Mouse (Mus musculus) intestine, embryonic 15.5 days (tissue): ENCODE data around the gene Wwc1. TPM values are rescaled to one million over a fixed set of nuclear protein-coding genes. Genes with fewer than 3 reads are reported as not detected.

Experiments used
- ATAC-seq: fragments of 200-750 bp; cut with Nextera tagmentation; 2 replicates; pipeline ENCODE4 v1.8.0; 2017; ENCODE audit warnings: moderate TSS enrichment, moderate library complexity
- H3K27ac ChIP-seq: fragments of 300-500 bp; sonication (generic); 2 replicates; pipeline ENCODE4 v1.5.1; 2015; ENCODE audit warnings: mild to moderate bottlenecking, inconsistent platforms
- H3K27me3 ChIP-seq: fragments of 300-500 bp; sonication (generic); replicated peaks from 2 replicates; pipeline ENCODE4 v1.6.1; 2015; ENCODE audit warnings: inconsistent platforms
- H3K36me3 ChIP-seq: fragments of 300-500 bp; sonication (generic); 2 replicates; pipeline ENCODE4 v1.6.1; 2015; ENCODE audit warnings: inconsistent platforms
- H3K4me1 ChIP-seq: fragments of 300-500 bp; sonication (generic); replicated peaks from 2 replicates; pipeline ENCODE4 v1.6.1; 2015; ENCODE audit warnings: inconsistent platforms
- H3K4me2 ChIP-seq: fragments of 300-500 bp; sonication (generic); replicated peaks from 2 replicates; pipeline ENCODE4 v1.6.1; 2015; ENCODE audit warnings: mild to moderate bottlenecking, inconsistent platforms
- H3K4me3 ChIP-seq: fragments of 300-500 bp; sonication (generic); replicated peaks from 2 replicates; pipeline ENCODE4 v1.5.1; 2015; ENCODE audit warnings: inconsistent platforms
- H3K9ac ChIP-seq: fragments of 300-500 bp; sonication (generic); 2 replicates; pipeline ENCODE4 v1.6.1; 2015; ENCODE audit warnings: inconsistent platforms
- H3K9me3 ChIP-seq: fragments of 300-500 bp; sonication (generic); 2 replicates; pipeline ENCODE4 v1.6.1; 2016; ENCODE audit warnings: inconsistent platforms
- WGBS: fragments of 180-500 bp; shearing (Covaris S2); methylation state at CpG from one replicate; pipeline ENCODE4 v1.1.7; 2015; 5-methylcytosine and 5-hydroxymethylcytosine counted together
- polyA plus RNA-seq: library from polyadenylated mRNA; unstranded; fragments of >200 nt; fragmentation: Nextera tagmentation; extraction: Ambion mirVana; gene quantifications from 2 replicates; pipeline ENCODE4 v1.2.1, GENCODE M21; 2015

Gene Wwc1
- polyA plus RNA-seq, 1 experiment from 2014 or later: 14.1 TPM

DNA sequence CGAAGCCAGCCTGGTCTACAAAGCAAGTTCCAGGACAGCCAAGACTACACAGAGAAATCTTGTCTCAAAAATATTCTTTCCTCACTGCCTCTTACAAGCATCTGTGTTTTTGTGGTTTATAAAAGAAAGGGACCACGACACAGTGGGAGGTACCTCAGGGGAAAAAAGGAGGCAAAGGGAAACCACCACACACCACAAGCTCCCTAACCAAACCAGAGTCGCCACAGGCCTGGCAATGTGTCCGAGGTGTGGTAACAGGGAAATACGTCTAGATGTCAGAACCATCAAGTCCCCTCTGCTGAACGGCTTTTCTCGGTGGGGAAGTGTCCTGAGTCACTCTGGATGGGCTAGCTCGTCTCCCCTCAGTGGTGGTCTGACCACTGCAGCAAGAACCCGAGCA is 80.4 kb downstream of the Wwc1 start:
- H3K9me3 ChIP-seq: no peaks in the 10 kb centered on the region
- H3K36me3 ChIP-seq: no peaks in the 10 kb centered on the region
- no peak overlapping the region for H3K27ac ChIP-seq
- H3K4me1 ChIP-seq: no peaks in the 10 kb centered on the region
- H3K4me2 ChIP-seq: no peak overlapping the region
- 73% methylated on average over 9 of the region's 9 CpGs for WGBS
- no peak overlapping the region for H3K9ac ChIP-seq
- no peaks in the 10 kb centered on the region for H3K27me3 ChIP-seq
- no peak overlapping the region for H3K4me3 ChIP-seq
- no peak for ATAC-seq

GRCm38 (mm10) chr11:35893454-35893853 is 86.9 kb downstream of the Wwc1 start:
- Histone ChIP-seq H3K4me3 (no peak overlapping the region), H3K27ac (no peak overlapping the region), H3K4me1 (no peaks in the 10 kb centered on the region), H3K9ac (no peak overlapping the region), H3K9me3 (no peaks in the 10 kb centered on the region), H3K36me3 (no peaks in the 10 kb centered on the region), H3K27me3 (no peaks in the 10 kb centered on the region), H3K4me2 (no peak overlapping the region)
- WGBS: 57% methylated on average over 4 of the region's 4 CpGs
- ATAC-seq: 0 out of 2 replicates have a peak, but pooled peaks have one; percentile 21

- ATAC-seq: 0 out of 2 replicates have a peak, but pooled peaks have one; percentile 37
- Histone ChIP-seq H3K9me3 (no peaks in the 10 kb centered on the region), H3K36me3 (no peaks in the 10 kb centered on the region), H3K4me3 (no peak overlapping the region), H3K27ac (no peak overlapping the region), H3K27me3 (no peaks in the 10 kb centered on the region), H3K4me1 (no peaks in the 10 kb centered on the region), H3K4me2 (no peak overlapping the region), H3K9ac (no peak overlapping the region)
- 47% methylated on average over 10 of the region's 10 CpGs for WGBS
Measured at GRCm38 (mm10) chr11:35893018-35893421, 87.3 kb downstream of the Wwc1 start.

GRCm38 (mm10) chr11:35892293-35892692 is 88.0 kb downstream of the Wwc1 start:
- Histone ChIP-seq H3K4me1 (no peaks in the 10 kb centered on the region), H3K36me3 (no peaks in the 10 kb centered on the region), H3K4me3 (no peak overlapping the region), H3K9ac (no peak overlapping the region), H3K27ac (no peak overlapping the region), H3K27me3 (no peaks in the 10 kb centered on the region), H3K9me3 (no peaks in the 10 kb centered on the region), H3K4me2 (no peak overlapping the region)
- 74% methylated on average over 9 of the region's 9 CpGs for WGBS
- no peak for ATAC-seq

DNA sequence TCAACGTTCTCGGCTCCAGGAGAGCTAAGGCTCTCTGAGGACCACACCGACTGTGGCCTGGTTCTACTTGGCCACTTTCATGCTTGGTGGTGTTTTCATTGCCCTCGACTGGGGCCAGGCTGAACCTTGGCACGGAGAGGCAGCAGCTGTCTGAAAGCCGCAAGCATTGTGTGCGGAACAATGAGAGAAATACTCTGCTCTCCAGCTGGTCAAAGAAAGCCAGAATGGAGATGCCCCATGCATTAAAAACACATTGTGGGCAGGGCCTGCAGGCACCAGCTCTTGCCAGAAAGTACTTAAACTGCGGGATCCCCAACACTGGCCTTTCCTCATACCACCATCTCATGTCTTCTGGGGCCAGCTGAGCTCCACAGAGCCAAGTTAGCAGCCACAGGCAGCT is 91.5 kb downstream of the Wwc1 start:
- Histone ChIP-seq H3K4me1 (no peaks in the 10 kb centered on the region), H3K4me2 (no peak overlapping the region), H3K27me3 (no peaks in the 10 kb centered on the region), H3K36me3 (no peaks in the 10 kb centered on the region), H3K27ac (no peak overlapping the region), H3K4me3 (no peak overlapping the region), H3K9ac (no peak overlapping the region), H3K9me3 (no peaks in the 10 kb centered on the region)
- no peak for ATAC-seq
- WGBS: 89% methylated on average over 8 of the region's 8 CpGs

DNA sequence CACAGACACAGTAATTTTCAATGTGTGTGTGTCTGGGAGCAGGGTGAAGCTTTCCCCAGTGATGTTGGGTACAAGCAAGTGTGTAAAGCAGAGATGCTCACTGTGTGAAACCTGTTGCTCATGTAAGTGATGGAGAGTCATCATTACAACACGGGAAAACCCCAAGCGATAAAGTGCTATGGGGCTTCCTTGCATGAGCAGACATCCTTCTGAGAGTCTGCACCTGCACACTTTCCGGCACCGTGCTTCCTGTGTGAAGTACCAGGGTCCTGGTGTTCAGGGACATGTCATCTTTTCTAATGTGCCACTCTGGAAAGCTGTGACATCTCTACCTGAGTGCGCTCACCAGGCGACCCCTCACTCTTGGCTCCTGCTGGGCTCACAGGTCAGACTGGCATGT is 97.5 kb downstream of the Wwc1 start:
- Histone ChIP-seq H3K9ac (no peak overlapping the region), H3K4me3 (no peak overlapping the region), H3K4me1 (no peaks in the 10 kb centered on the region), H3K36me3 (0 out of 2 replicates have a peak, but pooled peaks cover 2% of the 10 kb centered on the region), H3K9me3 (no peaks in the 10 kb centered on the region), H3K27ac (no peak overlapping the region), H3K4me2 (no peak overlapping the region), H3K27me3 (no peaks in the 10 kb centered on the region)
- 92% methylated on average over 6 of the region's 6 CpGs for WGBS
- ATAC-seq: no peak

DNA sequence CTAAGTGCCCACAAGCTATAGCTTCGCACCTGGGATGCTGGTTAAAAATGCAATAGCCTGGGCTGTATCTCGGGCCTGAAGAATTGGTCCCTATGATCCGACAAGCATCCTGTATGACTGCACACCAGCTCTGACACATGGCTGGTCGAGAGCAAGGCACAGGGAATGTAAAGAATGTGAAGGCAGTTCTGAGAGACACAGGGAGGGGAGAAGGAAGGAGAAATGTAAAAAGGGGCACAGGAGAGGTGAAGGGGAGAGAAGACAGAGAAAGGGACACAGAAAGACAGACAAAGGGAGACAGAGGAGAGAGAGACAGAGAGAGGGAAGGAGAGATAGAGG is 101.8 kb downstream of the Wwc1 start:
- Histone ChIP-seq H3K4me3 (no peak overlapping the region), H3K27me3 (no peaks in the 10 kb centered on the region), H3K36me3 (0 out of 2 replicates have a peak, but pooled peaks cover 2% of the 10 kb centered on the region), H3K9ac (no peak overlapping the region), H3K4me1 (peaks cover 6% of the 10 kb centered on the region), H3K9me3 (no peaks in the 10 kb centered on the region), H3K27ac (no peak overlapping the region), H3K4me2 (no peak overlapping the region)
- WGBS: 46% methylated on average over 4 of the region's 4 CpGs
- ATAC-seq: no peak

DNA sequence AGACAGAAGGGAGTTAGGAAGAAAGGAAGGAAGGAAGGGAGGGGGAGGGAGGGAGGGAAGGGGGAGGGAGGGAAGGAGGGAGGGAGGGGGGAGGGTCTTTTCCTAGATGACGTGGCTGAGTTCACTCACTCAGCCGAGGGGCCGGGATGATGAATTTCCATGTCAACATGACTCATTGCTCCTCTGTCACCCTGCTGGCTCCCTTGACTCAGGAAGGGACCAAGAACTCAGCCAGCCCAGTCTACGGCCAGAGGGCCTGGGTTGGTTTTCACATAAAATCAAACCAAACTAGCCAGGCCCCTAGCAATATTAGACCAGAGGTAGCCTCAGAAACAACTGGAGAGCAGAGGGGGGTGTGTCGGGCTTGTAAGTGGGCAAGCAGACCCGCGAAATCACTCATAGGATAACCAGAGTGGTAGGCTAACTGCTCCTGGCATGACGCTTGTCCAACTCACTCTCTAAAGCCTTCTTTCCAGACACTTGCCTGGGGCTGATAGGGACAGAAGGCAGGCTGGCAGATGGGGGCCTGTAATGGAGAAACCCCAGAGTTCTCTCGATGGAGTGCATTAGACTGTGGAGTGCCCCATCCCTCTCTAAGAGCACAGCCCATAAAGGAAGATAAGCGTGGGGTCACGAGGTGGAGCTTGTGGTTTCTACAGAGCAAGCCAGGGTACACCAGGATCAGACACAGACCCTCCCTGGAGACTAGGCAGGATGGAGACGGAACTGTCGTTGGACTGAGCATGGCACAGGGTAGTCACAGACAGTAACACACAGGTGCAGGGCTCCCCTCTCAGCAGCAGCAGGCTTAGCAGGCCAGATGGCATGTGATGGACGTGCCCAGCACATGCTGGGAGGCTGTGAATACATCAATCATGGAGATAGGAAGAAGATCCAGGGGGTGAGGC is 102.4 kb downstream of the Wwc1 start:
- 60% methylated on average over 14 of the region's 14 CpGs for WGBS
- no peak for ATAC-seq
- H3K4me2 ChIP-seq: no peak overlapping the region

DNA sequence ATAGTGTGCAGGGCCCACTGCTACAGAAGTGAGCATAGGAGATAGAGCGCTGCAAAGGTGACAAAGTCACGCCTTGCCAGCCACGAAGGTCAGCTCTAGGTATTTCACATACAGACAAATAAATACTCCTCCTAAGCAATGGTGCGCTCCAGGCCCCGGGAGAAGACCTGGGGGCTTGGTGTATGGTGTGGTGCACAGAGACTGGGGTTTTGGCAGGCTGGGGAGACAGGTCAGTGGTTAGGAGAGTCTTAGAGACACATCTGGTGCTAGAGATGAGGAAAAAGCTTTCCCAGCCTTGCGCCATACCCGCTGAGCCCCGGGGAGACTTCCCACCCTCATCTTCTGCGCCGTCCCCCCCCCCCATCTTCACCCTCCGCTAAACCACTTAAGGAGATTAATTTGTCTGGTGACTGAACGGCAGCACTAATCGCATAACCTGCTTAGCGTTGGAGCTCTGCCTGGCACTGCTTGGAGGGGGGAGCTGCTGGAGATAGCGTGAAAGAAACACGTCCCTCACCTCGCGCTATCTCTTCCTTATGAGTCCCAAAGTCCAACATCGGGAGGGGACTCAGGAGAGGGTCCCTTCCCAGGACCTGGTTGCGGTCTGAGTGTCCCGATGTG is 106.6 kb downstream of the Wwc1 start:
- ATAC-seq: peak; percentile 47

More for the DNA sequence above, 102.4 kb downstream of the Wwc1 start:
- Histone ChIP-seq H3K9me3 (no peaks in the 10 kb centered on the region), H3K4me3 (no peak overlapping the region), H3K4me1 (peaks cover 7% of the 10 kb centered on the region), H3K27ac (no peak overlapping the region), H3K36me3 (0 out of 2 replicates have a peak, but pooled peaks cover 2% of the 10 kb centered on the region), H3K27me3 (no peaks in the 10 kb centered on the region), H3K9ac (no peak overlapping the region)

DNA sequence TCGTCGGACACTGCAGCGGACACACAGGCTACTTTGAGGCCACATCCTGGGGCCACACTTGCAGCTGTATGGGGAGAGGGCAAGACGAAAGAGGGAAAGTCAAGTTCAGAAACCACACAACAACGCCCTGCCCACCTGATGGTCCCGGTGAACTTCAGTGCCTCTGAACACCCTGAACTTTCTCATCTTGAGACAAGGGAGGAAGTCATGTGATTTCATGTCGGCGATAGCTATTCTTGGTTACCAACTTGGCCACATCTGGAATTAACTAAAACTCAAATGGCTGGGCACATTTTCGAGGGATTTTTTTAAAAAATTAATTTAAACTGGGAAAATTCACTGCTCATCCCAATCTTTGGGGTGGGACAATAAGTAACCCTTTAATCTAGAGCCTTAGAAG is 109.4 kb downstream of the Wwc1 start:
- no peak overlapping the region for H3K9ac ChIP-seq
- peaks cover 7% of the 10 kb centered on the region for H3K4me1 ChIP-seq
- H3K9me3 ChIP-seq: no peaks in the 10 kb centered on the region
- H3K27me3 ChIP-seq: no peaks in the 10 kb centered on the region
- H3K27ac ChIP-seq: no peak overlapping the region
- H3K36me3 ChIP-seq: no peaks in the 10 kb centered on the region; the same call in 1 of the 2 replicates
- ATAC-seq: no peak
- H3K4me3 ChIP-seq: no peak overlapping the region
- WGBS: 85% methylated on average over 9 of the region's 9 CpGs
- no peak overlapping the region for H3K4me2 ChIP-seq

More for the DNA sequence above, 106.6 kb downstream of the Wwc1 start:
- Histone ChIP-seq H3K4me2 (no peak overlapping the region), H3K4me3 (no peak overlapping the region), H3K4me1 (peaks cover 7% of the 10 kb centered on the region), H3K36me3 (no peaks in the 10 kb centered on the region), H3K9ac (no peak overlapping the region), H3K27me3 (no peaks in the 10 kb centered on the region), H3K9me3 (no peaks in the 10 kb centered on the region), H3K27ac (no peak overlapping the region)
- WGBS: 35% methylated on average over 21 of the region's 21 CpGs

DNA sequence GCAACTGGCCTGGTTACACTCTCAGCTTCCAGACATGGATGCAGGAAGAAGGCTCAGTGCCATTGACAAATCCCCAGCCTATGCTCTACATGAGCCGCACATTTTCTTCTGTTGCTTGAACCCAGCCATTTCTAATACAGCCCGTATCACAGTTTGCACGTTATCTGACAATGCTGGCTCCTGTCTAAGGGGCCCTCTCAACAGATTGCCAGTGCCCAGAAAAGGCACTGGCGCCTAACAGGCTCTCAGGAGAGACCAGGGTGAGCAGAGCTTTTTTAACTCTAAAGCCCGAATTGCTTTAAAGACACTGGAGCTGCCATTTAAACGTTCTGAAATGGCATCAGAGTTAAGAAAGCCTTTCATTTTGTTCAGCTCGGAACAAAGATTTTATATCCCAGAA is 114.2 kb downstream of the Wwc1 start:
- Histone ChIP-seq H3K4me3 (no peak overlapping the region), H3K4me2 (no peak overlapping the region), H3K9ac (no peak overlapping the region), H3K36me3 (no peaks in the 10 kb centered on the region; the same call in 1 of the 2 replicates), H3K9me3 (no peaks in the 10 kb centered on the region), H3K27ac (no peak overlapping the region), H3K4me1 (no peaks in the 10 kb centered on the region), H3K27me3 (no peaks in the 10 kb centered on the region)
- ATAC-seq: no peak
- 75% methylated on average over 7 of the region's 7 CpGs for WGBS

- Histone ChIP-seq H3K4me3 (no peak overlapping the region), H3K4me2 (no peak overlapping the region), H3K9me3 (no peaks in the 10 kb centered on the region), H3K4me1 (no peaks in the 10 kb centered on the region), H3K27ac (no peak overlapping the region), H3K27me3 (no peaks in the 10 kb centered on the region), H3K9ac (no peak overlapping the region), H3K36me3 (no peaks in the 10 kb centered on the region; the same call in 1 of the 2 replicates)
- WGBS: 44% methylated on average over 9 of the region's 9 CpGs
- peak; percentile 70 for ATAC-seq
Measured at GRCm38 (mm10) chr11:35864981-35865604, 115.2 kb downstream of the Wwc1 start.
